Mouse (Mus musculus) heart, embryonic 10.5 days (tissue): ENCODE data around the gene Stk33. TPM values are rescaled to one million over a fixed set of nuclear protein-coding genes. Genes with fewer than 3 reads are reported as not detected.

Experiments used
- DNase-seq: peaks from one replicate; pipeline ENCODE4 v3.0.0-alpha.2; 2017; ENCODE audit warnings: low spot score
- H3K27ac ChIP-seq: fragments of 300-500 bp; sonication (generic); 2 replicates; pipeline ENCODE4 v1.5.1; 2016; ENCODE audit warnings: mild to moderate bottlenecking
- H3K27me3 ChIP-seq: fragments of 300-500 bp; sonication (generic); 2 replicates; pipeline ENCODE4 v1.6.1; 2016; ENCODE audit warnings: mild to moderate bottlenecking; ENCODE audit not compliant: poor library complexity, insufficient read depth, severe bottlenecking
- H3K36me3 ChIP-seq: fragments of 300-500 bp; sonication (generic); 2 replicates; pipeline ENCODE4 v1.6.1; 2016; ENCODE audit warnings: mild to moderate bottlenecking, moderate library complexity
- H3K4me1 ChIP-seq: fragments of 300-500 bp; sonication (generic); 2 replicates; pipeline ENCODE4 v1.6.1; 2016; ENCODE audit warnings: mild to moderate bottlenecking
- H3K4me3 ChIP-seq: fragments of 300-500 bp; sonication (generic); 2 replicates; pipeline ENCODE4 v1.5.1; 2016; ENCODE audit warnings: mild to moderate bottlenecking, moderate library complexity
- H3K9me3 ChIP-seq: fragments of 300-500 bp; sonication (generic); 2 replicates; pipeline ENCODE4 v1.6.1; 2016; ENCODE audit warnings: mild to moderate bottlenecking, moderate library complexity
- WGBS: fragments of 180-500 bp; shearing (Covaris S2); methylation state at CpG from one replicate; pipeline ENCODE4 v1.1.7; 2016; 5-methylcytosine and 5-hydroxymethylcytosine counted together
- polyA plus RNA-seq: library from polyadenylated mRNA; unstranded; fragments of >200 nt; fragmentation: Nextera tagmentation; extraction: Ambion mirVana; gene quantifications from 2 replicates; pipeline ENCODE4 v1.2.1, GENCODE M21; 2016

Gene Stk33
- polyA plus RNA-seq, 1 experiment from 2014 or later, result 0.24 TPM

GRCm38 (mm10) chr7:109267370-109267769, 171.5 kb downstream of the Stk33 start:
- H3K27me3 ChIP-seq, result peaks cover 19% of the 10 kb centered on the region; the same call in 1 of the 2 replicates
- no peak overlapping the region for H3K4me3 ChIP-seq
- DNase-seq, result no peak
- no peak overlapping the region for H3K27ac ChIP-seq
- H3K4me1 ChIP-seq, result no peaks in the 10 kb centered on the region
- H3K36me3 ChIP-seq, result no peaks in the 10 kb centered on the region
- H3K9me3 ChIP-seq, result no peaks in the 10 kb centered on the region
- WGBS, result 64% methylated on average over 4 of the region's 4 CpGs

DNA sequence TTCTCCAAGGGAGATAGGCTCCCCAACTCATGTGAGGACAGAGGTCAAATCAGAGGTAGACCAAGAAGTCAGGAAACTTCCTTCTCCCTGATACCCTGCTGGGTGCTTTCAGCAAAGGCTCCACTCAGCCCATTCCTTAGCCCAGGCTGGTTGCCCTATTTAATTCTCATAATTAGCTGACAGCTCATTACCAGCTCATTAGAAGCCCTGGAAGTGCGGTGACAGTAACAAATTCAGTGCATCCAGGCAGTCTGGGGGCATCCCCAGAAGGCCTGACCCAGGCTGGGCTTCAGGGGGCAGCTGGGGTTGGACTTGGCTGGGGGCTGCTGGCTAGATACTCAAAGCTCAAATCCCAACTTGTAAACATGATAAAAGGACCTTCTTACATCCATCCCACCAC, 172.7 kb downstream of the Stk33 start:
- H3K4me3 ChIP-seq, result no peak overlapping the region
- H3K27me3 ChIP-seq, result peaks cover 20% of the 10 kb centered on the region
- 28% methylated on average over 1 of the region's 1 CpGs for WGBS
- no peaks in the 10 kb centered on the region for H3K36me3 ChIP-seq
- DNase-seq, result no peak
- H3K4me1 ChIP-seq, result no peaks in the 10 kb centered on the region
- no peak overlapping the region for H3K27ac ChIP-seq
- no peaks in the 10 kb centered on the region for H3K9me3 ChIP-seq

DNA sequence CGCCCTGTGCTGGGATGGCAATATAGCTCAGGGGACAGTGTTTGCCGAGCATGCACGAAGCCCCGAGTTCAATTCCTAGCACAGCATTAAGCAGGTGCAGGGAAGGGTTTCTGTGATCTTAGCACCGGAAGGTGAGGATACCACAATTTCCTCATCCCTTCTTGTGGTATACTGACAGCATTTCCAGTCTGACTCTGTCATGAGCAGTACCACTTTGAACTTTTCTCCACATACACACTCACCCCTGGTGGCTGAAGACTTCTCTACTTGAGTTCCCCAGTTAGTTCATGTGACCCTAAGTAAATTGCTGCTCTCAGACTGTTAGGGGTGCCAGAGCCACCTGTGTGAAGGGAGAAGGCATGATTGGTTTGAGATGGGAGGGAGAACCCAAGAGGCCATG, 173.3 kb downstream of the Stk33 start:
- DNase-seq, result no peak
- Histone ChIP-seq H3K27me3 (peaks cover 24% of the 10 kb centered on the region), H3K27ac (no peak overlapping the region), H3K4me3 (no peak overlapping the region), H3K9me3 (no peaks in the 10 kb centered on the region), H3K4me1 (no peaks in the 10 kb centered on the region), H3K36me3 (no peaks in the 10 kb centered on the region)
- WGBS, result 86% methylated on average over 5 of the region's 5 CpGs

DNA sequence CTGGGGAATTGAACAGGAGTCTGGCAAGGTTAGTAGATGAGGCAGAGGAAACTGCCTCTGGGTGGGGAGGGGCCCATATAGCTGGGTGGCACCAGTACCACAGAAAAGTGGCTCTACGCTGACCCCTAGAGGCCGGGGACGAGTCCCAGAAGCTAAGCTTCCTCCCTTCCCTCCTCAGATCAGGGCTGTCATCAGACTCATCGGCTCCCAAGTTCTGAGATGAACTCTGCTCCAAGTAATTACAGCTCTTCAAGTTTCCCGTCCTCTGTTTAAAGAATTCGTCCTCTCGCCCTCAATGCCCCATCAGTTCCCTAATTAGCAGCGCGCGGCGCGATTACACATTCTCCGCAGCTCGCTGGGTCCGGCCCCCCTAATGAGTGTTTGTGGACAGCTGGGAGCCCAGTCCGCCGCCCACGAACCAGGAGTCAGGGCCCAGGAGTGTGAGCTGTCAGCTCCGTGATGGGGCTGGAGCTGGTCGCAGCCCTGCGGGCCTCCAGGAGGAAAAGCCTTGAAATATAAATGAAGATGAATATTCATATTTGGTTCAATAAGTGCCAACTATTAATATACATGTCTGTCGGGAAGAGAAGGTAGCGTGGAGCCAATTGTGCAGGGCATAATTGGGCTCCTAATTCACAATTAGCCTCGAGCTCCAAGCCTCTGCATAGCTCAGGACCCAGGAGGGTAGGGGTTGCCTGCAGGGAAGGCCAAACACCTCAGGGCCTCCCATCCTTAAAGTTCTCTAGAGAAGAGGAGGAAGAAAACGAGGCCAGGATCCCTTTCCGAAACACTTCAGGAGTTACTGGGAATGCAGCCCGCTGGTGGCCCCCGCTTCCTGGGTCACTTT, 183.2 kb downstream of the Stk33 start:
- Histone ChIP-seq H3K27ac (no peak overlapping the region), H3K4me1 (0 out of 2 replicates have a peak, but pooled peaks cover 3% of the 10 kb centered on the region), H3K9me3 (no peaks in the 10 kb centered on the region), H3K27me3 (peaks cover 25% of the 10 kb centered on the region), H3K4me3 (peak overlapping the region; percentile 31), H3K36me3 (no peaks in the 10 kb centered on the region)
- 26% methylated on average over 28 of the region's 28 CpGs for WGBS
- DNase-seq, result no peak

- 79% methylated on average over 3 of the region's 3 CpGs for WGBS
- Histone ChIP-seq H3K27me3 (peaks cover 21% of the 10 kb centered on the region), H3K9me3 (no peaks in the 10 kb centered on the region), H3K4me1 (0 out of 2 replicates have a peak, but pooled peaks cover 3% of the 10 kb centered on the region), H3K27ac (no peak overlapping the region), H3K36me3 (no peaks in the 10 kb centered on the region), H3K4me3 (no peak overlapping the region)
- no peak for DNase-seq
Observed at GRCm38 (mm10) chr7:109251418-109251817, 187.5 kb downstream of the Stk33 start.

DNA sequence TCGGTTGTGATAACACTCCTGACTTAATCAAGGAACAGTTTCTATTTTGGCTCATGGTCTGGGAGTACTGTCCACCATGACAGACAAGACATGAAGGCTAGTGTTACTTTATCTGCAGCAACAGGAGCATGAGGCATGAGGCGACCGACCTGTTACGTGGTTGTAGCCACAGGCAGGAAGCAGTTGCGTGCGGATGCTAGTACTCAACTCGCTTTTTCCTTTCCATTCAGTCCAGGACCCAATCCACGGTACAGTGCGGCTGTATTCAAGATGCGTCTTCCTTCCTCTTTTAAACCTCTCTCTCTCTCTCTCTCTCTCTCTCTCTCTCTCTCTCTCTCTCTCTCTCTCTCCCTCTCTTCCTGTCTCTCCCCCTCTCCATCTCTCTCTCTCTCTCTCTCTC, 194.1 kb downstream of the Stk33 start:
- H3K4me3 ChIP-seq, result no peak overlapping the region
- WGBS, result 93% methylated on average over 10 of the region's 10 CpGs
- DNase-seq, result no peak

GRCm38 (mm10) chr7:109241313-109241712, 197.6 kb downstream of the Stk33 start:
- 0 out of 2 replicates have a peak overlapping the region, but pooled peaks have one; percentile 8 for H3K4me3 ChIP-seq
- no peak for DNase-seq
- H3K27me3 ChIP-seq, result peaks cover 10% of the 10 kb centered on the region
- 14% methylated on average over 19 of the region's 19 CpGs for WGBS
- H3K4me1 ChIP-seq, result no peaks in the 10 kb centered on the region
- H3K27ac ChIP-seq, result no peak overlapping the region
- no peaks in the 10 kb centered on the region for H3K36me3 ChIP-seq
- no peaks in the 10 kb centered on the region for H3K9me3 ChIP-seq

More for the DNA sequence above, 194.1 kb downstream of the Stk33 start:
- Histone ChIP-seq H3K4me1 (no peaks in the 10 kb centered on the region), H3K27ac (no peak overlapping the region), H3K36me3 (no peaks in the 10 kb centered on the region), H3K9me3 (no peaks in the 10 kb centered on the region), H3K27me3 (peaks cover 17% of the 10 kb centered on the region)

- Histone ChIP-seq H3K4me1 (no peaks in the 10 kb centered on the region), H3K27me3 (peaks cover 16% of the 10 kb centered on the region), H3K36me3 (no peaks in the 10 kb centered on the region), H3K27ac (no peak overlapping the region), H3K9me3 (no peaks in the 10 kb centered on the region), H3K4me3 (no peak overlapping the region)
- DNase-seq, result no peak
- 53% methylated on average over 1 of the region's 1 CpGs for WGBS
Observed at GRCm38 (mm10) chr7:109239346-109239745, 199.5 kb downstream of the Stk33 start.

GRCm38 (mm10) chr7:109238724-109239123, 200.2 kb downstream of the Stk33 start:
- H3K27ac ChIP-seq, result no peak overlapping the region
- H3K9me3 ChIP-seq, result no peaks in the 10 kb centered on the region
- H3K27me3 ChIP-seq, result peaks cover 16% of the 10 kb centered on the region
- WGBS, result 82% methylated on average over 10 of the region's 10 CpGs
- no peaks in the 10 kb centered on the region for H3K4me1 ChIP-seq
- DNase-seq, result no peak
- no peak overlapping the region for H3K4me3 ChIP-seq
- no peaks in the 10 kb centered on the region for H3K36me3 ChIP-seq

DNA sequence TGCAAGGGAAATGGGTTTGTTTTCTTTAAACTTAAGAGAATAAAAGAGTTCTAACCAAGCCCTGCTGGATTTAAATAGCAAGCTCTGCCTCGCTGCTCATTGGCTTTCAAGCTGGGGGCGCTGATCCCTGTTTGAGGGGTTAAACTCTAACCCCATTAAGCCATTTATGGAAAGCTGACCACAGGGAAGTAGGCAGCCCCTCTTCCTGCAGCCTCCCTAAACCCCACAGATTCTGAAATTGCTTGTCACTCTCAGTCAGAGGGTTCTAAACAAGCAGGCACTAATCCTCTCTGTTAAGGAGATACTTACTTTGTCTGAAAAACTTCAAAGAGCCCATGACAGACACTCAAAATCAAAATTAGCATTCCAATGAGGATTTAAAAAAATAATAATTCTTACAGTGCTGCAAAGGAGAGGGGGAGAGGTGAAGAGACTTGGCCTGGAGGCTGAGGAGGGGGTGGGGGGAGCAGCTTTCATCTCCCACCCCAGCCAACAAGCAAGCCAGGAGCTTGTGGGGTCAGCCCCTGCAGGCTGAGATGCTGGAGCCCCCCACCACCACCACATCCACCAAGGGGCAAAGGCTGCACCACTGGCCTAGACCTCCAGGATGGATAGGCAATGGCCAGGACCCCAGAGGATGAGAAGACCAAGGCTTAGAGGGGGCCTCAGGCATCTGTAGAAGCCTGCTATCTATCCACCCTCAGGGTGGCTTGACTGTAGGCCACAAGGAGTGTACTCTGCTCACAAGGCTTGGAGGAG, 203.8 kb downstream of the Stk33 start:
- H3K9me3 ChIP-seq, result no peaks in the 10 kb centered on the region
- H3K36me3 ChIP-seq, result no peaks in the 10 kb centered on the region
- no peaks in the 10 kb centered on the region for H3K4me1 ChIP-seq
- no peak overlapping the region for H3K4me3 ChIP-seq
- peaks cover 10% of the 10 kb centered on the region; the same call in 1 of the 2 replicates for H3K27me3 ChIP-seq
- H3K27ac ChIP-seq, result no peak overlapping the region
- DNase-seq, result no peak
- WGBS, result 33% methylated on average over 2 of the region's 2 CpGs

GRCm38 (mm10) chr7:109234476-109234875, 204.4 kb downstream of the Stk33 start:
- H3K9me3 ChIP-seq, result no peaks in the 10 kb centered on the region
- WGBS, result 45% methylated on average over 5 of the region's 5 CpGs
- H3K27ac ChIP-seq, result no peak overlapping the region
- peaks cover 10% of the 10 kb centered on the region; the same call in 1 of the 2 replicates for H3K27me3 ChIP-seq
- H3K36me3 ChIP-seq, result no peaks in the 10 kb centered on the region
- DNase-seq, result no peak
- H3K4me3 ChIP-seq, result no peak overlapping the region
- no peaks in the 10 kb centered on the region for H3K4me1 ChIP-seq

DNA sequence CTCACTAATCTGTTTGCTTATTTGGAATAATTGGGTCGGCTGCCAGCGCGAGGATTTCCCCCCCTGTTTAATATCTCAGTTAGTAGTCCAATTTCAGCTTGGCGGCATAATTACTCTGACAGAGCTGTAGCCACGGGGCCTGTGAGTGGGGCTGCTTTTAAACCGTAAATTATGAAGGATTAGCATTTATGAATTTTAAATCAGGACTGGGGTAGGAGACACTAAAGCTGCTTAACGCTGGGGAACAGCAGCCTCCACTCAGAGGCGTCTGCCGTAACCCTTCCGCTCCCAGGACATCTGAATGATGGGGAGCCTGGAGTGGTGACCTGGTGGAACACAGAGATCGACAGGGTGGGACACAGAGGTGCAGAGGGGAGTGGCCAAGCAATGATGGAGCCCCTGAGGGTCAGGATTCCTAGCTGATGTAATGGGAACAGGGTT, 207.0 kb downstream of the Stk33 start:
- WGBS, result 66% methylated on average over 11 of the region's 11 CpGs
- H3K36me3 ChIP-seq, result no peaks in the 10 kb centered on the region
- H3K4me1 ChIP-seq, result no peaks in the 10 kb centered on the region
- no peak overlapping the region for H3K27ac ChIP-seq
- H3K4me3 ChIP-seq, result no peak overlapping the region
- H3K9me3 ChIP-seq, result no peaks in the 10 kb centered on the region
- DNase-seq, result no peak
- peaks cover 10% of the 10 kb centered on the region; the same call in 1 of the 2 replicates for H3K27me3 ChIP-seq

DNA sequence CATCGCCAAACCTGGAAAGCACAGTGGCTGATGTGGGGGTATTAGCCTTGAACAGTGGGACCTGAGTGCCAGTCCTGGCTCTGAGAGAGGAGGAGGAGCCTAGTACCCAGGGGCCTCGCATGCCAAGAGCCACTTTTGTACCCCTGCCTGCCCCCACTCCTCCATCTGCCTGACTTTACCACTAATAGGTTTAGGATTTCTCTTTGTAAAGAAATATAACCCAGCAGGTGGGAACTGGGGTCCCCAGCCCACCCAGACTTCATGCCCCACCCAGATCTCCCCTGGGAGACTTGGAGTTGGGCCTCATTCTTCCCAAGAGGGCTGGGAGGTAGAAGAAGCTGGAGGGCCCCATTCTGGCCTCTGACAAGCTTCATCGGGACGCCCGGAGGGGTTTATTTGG, 207.6 kb downstream of the Stk33 start:
- Histone ChIP-seq H3K27ac (no peak overlapping the region), H3K9me3 (no peaks in the 10 kb centered on the region), H3K4me1 (no peaks in the 10 kb centered on the region), H3K4me3 (no peak overlapping the region), H3K36me3 (no peaks in the 10 kb centered on the region), H3K27me3 (peaks cover 10% of the 10 kb centered on the region; the same call in 1 of the 2 replicates)
- WGBS, result 86% methylated on average over 5 of the region's 5 CpGs
- no peak for DNase-seq
